Mouse (Mus musculus) limb, embryonic 14.5 days (tissue): ENCODE data around the gene B3gnt8. TPM values are rescaled to one million over a fixed set of nuclear protein-coding genes. Genes with fewer than 3 reads are reported as not detected.

Source experiments
- ATAC-seq: fragments of 200-750 bp; cut with Nextera tagmentation; 2 replicates; pipeline ENCODE4 v1.8.0; 2017; ENCODE audit warnings: low read depth, moderate number of reproducible peaks, moderate TSS enrichment; ENCODE audit not compliant: low FRiP score
- DNase-seq: peaks from one replicate; pipeline ENCODE4 v3.0.0-alpha.2; 2015; ENCODE audit warnings: low spot score
- H3K27ac ChIP-seq: fragments of 300-500 bp; sonication (generic); replicated peaks from 2 replicates; pipeline ENCODE4 v1.5.1; 2014; ENCODE audit warnings: low read depth, mild to moderate bottlenecking, low read length, moderate library complexity, mixed read lengths
- H3K27me3 ChIP-seq: fragments of 300-500 bp; sonication (generic); 2 replicates; pipeline ENCODE4 v1.6.1; 2014; ENCODE audit warnings: low read length, mixed read lengths; ENCODE audit not compliant: control insufficient read depth, insufficient read depth
- H3K36me3 ChIP-seq: fragments of 300-500 bp; sonication (generic); 2 replicates; pipeline ENCODE4 v1.6.1; 2014; ENCODE audit warnings: mild to moderate bottlenecking, low read length, moderate library complexity, mixed read lengths; ENCODE audit not compliant: control insufficient read depth, insufficient read depth
- H3K4me1 ChIP-seq: fragments of 300-500 bp; sonication (generic); 2 replicates; pipeline ENCODE4 v1.6.1; 2014; ENCODE audit warnings: antibody characterized with exemption, low read length, mixed read lengths; ENCODE audit not compliant: control insufficient read depth, insufficient read depth
- H3K4me2 ChIP-seq: fragments of 300-500 bp; sonication (generic); replicated peaks from 2 replicates; pipeline ENCODE4 v1.6.1; 2014; ENCODE audit warnings: low read depth, mild to moderate bottlenecking, low read length, moderate library complexity; ENCODE audit not compliant: severe bottlenecking
- H3K4me3 ChIP-seq: fragments of 300-500 bp; sonication (generic); replicated peaks from 2 replicates; pipeline ENCODE4 v1.5.1; 2014; ENCODE audit warnings: low read length
- H3K9ac ChIP-seq: fragments of 300-500 bp; sonication (generic); 2 replicates; pipeline ENCODE4 v1.6.1; 2014; ENCODE audit warnings: mild to moderate bottlenecking, low read depth, low read length, moderate library complexity; ENCODE audit not compliant: severe bottlenecking
- H3K9me3 ChIP-seq: fragments of 300-500 bp; sonication (generic); 2 replicates; pipeline ENCODE4 v1.6.1; 2016; ENCODE audit warnings: low read length; ENCODE audit not compliant: control insufficient read depth
- POLR2A ChIP-seq: fragments of 200-500 bp; IDR thresholded peaks from 2 replicates; pipeline ENCODE4 v1.8.0; 2012; ENCODE audit warnings: inconsistent platforms, mild to moderate bottlenecking, moderate library complexity, borderline replicate concordance; ENCODE audit not compliant: insufficient read depth, insufficient read length; ENCODE audit errors: extremely low read depth
- WGBS: fragments of 180-500 bp; shearing (Covaris S2); extraction: QIAGEN DNeasy Blood & Tissue Kit; methylation state at CpG from one replicate; pipeline ENCODE4 v1.1.7; 2014; 5-methylcytosine and 5-hydroxymethylcytosine counted together
- polyA plus RNA-seq, 2 experiments: library from polyadenylated mRNA; depleted of rRNA in 1 of 2; stranded (reverse) in 1 of 2; unstranded in 1 of 2; fragments of >200 nt; fragmentation: Nextera tagmentation in 1 of 2; extraction: Ambion mirVana in 1 of 2; gene quantifications; 2 replicates each; pipeline versions ENCODE4 v1.2.1 to v1.2.3; 2012 to 2014

Gene B3gnt8
- polyA plus RNA-seq, 2 experiments: 5.1 to 6.2 TPM

DNA sequence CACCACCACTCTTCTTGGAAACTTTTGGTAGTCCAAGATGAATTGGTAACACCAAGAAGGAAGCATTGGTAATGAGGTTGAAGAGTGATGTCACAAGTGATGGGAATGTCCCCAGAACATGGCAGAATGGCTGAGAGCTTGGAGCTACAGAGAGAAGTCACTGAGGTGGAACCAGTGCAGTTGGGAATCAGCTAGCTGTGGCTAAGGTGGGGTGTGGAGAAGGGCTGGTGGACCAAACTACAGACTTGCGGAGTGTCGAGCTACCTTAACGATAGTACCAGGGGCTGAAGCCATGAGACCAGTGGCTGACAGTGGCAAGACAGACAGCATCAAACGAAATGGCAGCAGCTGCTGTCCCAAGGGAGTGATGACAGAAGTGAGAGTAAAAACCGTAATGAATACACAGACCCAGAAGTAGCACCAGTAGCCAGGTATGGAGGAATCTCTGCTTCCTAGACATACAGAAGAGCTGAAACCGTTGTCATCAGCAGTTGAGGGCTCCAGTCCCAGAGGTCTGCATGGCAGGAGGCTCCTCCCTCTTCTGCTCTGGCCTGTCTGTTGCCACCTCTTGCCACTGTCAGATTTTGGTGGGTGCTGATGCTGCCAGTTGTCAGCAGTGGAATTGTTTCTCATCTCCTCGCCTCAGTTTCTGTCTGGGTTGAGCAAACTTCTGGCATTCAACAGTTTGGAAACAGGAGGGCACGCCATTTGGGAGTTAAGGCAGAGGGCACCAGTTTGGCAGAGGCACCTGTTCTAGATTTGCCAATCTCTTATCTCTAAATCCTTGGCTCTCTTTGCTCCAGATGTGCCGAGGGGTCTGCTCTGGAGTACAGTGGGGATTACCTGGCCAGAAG lies 40.9 kb upstream of the B3gnt8 start:
- Histone ChIP-seq H3K9me3 (no peaks in the 10 kb centered on the region), H3K4me3 (no peak overlapping the region), H3K4me2 (no peak overlapping the region), H3K27ac (no peak overlapping the region), H3K4me1 (no peaks in the 10 kb centered on the region), H3K36me3 (no peaks in the 10 kb centered on the region), H3K27me3 (no peaks in the 10 kb centered on the region), H3K9ac (no peak overlapping the region)
- WGBS: 61% methylated on average over 9 of the region's 9 CpGs
- TF ChIP-seq POLR2A: no peak
- ATAC-seq (no peak), DNase-seq (no peak)

DNA sequence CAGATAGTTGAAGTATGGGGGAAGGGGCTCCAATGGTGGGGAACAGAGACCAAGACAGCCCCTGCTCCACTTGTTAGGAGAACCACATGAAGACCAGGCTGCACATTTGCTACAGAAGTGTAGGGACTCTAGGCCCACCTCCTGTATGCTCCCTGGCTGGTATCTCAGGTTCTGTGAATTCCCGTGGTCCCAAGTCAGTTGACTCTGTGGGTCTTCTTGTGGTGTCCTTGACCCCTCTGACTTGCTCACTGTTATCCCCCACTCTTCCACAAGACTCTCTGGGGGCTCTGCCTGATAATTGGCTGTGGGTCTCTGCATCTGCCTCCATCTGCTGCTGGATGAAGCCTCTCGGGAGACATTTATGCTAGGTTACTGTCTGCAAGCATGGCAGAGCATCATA lies 35.2 kb upstream of the B3gnt8 start:
- Histone ChIP-seq H3K9me3 (no peaks in the 10 kb centered on the region), H3K27me3 (no peaks in the 10 kb centered on the region), H3K4me3 (no peak overlapping the region), H3K27ac (no peak overlapping the region), H3K36me3 (no peaks in the 10 kb centered on the region), H3K4me1 (no peaks in the 10 kb centered on the region), H3K9ac (no peak overlapping the region), H3K4me2 (no peak overlapping the region)
- no peak for ATAC-seq
- no peak for DNase-seq
- TF ChIP-seq POLR2A: no peak
- 91% methylated on average over 2 of the region's 2 CpGs for WGBS

DNA sequence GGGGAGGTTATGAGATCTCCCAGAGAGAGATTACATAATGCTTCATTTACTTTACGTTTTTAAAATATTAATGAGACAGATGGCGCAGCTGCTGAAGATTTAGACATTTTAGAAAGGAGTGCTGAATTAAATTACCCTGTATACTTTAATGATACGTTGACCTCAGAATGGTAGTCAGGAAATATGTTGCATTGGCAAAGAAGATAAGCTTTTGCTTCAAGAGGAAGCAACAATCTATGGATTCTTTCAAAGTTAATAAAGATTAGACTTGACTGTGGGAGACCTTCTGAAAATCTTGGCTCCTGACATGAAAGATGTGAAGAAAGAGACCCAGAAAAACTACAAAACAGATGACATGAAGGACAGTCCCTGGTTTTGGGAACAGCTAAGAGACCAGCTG lies 32.6 kb upstream of the B3gnt8 start:
- DNase-seq (no peak), ATAC-seq (no peak)
- no peaks in the 10 kb centered on the region for H3K4me1 ChIP-seq
- no peaks in the 10 kb centered on the region for H3K27me3 ChIP-seq
- no peak overlapping the region for H3K9ac ChIP-seq
- no peak for TF ChIP-seq POLR2A
- 82% methylated on average over 3 of the region's 3 CpGs for WGBS
- no peak overlapping the region for H3K4me2 ChIP-seq
- H3K36me3 ChIP-seq: no peaks in the 10 kb centered on the region
- H3K27ac ChIP-seq: no peak overlapping the region
- H3K9me3 ChIP-seq: no peaks in the 10 kb centered on the region
- no peak overlapping the region for H3K4me3 ChIP-seq

DNA sequence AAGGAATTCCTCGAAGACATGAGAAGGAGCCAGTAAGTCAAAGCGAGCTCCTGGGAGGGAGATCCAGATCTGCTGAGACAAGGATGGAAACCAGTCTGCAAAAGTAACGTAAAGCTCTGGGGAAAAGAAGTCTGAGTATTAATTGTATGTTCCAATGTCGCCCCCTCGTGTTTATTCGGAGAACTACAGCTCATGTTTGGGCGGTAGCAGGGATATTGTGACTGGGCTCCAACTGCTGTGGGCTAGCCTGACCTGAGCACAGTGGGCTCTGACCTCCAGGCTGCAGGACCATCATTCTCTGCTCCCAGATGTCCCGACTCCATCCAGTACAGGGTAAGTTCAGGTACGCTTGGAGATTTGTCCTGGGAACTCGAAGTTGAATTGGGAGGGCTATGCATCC lies 26.8 kb upstream of the B3gnt8 start:
- H3K4me3 ChIP-seq: no peak overlapping the region
- H3K36me3 ChIP-seq: no peaks in the 10 kb centered on the region
- H3K27me3 ChIP-seq: no peaks in the 10 kb centered on the region
- no peak overlapping the region; the same call in 1 of the 2 replicates for H3K9ac ChIP-seq
- H3K4me1 ChIP-seq: no peaks in the 10 kb centered on the region
- no peak overlapping the region for H3K27ac ChIP-seq
- 16% methylated on average over 10 of the region's 10 CpGs for WGBS
- DNase-seq (peak; percentile 75), ATAC-seq (0 out of 2 replicates have a peak, but pooled peaks have one; percentile 15)
- no peak overlapping the region for H3K4me2 ChIP-seq
- H3K9me3 ChIP-seq: no peaks in the 10 kb centered on the region
- no peak for TF ChIP-seq POLR2A

DNA sequence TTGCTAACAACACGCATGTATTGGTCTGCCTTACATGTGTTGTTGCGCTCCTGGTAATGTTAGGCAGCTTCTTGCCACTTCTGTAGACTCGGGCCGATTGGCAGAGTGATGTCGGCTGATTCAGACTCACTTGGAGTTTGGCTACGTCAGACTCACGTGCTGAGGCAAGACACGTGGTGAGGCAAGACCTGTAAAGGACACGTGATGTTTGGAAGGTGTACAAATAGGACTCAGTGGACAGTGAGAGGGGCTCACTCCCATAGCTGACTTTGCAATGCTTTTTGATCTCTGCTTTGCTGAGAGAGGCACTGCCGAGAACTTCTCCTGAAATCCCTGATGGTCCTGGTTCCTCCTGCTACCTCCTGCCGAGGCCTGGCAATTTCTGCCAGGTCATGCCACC lies 25.8 kb upstream of the B3gnt8 start:
- H3K27me3 ChIP-seq: no peaks in the 10 kb centered on the region
- DNase-seq (no peak), ATAC-seq (no peak)
- H3K4me1 ChIP-seq: no peaks in the 10 kb centered on the region
- WGBS: 87% methylated on average over 11 of the region's 11 CpGs
- no peak for TF ChIP-seq POLR2A
- no peak overlapping the region for H3K4me2 ChIP-seq
- no peak overlapping the region for H3K4me3 ChIP-seq
- H3K27ac ChIP-seq: no peak overlapping the region
- H3K9ac ChIP-seq: no peak overlapping the region
- no peaks in the 10 kb centered on the region for H3K9me3 ChIP-seq
- H3K36me3 ChIP-seq: no peaks in the 10 kb centered on the region
